Comparison of ENCODE assay signal across 8 mouse cellular contexts in the genomic region with DNA sequence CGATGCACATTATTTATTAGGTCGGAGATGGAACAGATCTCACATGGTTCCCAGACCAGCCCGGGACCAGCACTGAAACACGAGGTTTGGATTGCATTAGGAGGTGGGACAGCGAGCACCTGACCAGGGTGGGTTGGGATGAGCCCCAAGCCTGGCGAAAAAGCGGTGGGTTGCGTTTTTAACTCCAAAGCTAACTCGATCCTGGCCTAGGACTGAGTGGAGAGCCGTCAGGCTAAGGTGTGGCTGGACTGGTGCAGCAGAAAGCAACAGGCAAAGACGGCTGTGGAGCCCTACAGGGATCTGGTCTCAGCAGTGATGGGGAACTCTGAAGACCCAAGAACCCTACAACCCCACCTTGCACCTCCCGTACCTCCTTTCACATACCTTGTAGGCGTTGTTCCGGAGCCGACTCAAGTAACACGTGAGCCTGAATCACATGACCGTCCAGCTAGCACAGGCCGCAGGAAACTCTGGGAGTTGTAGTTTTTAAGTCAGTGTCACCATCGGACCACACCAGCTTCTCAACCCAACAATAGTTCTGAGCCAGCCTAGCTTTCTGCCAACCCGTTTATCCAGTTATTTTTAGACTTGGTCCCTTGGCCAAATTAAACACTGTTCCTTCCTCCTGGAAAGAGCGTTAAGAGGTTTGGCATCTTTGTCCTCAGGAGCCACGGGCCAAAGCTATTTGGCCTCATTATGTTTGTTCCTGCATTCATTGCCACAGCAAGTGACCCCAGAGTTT. TPM values are rescaled to one million over a fixed set of nuclear protein-coding genes. Genes with fewer than 3 reads are reported as not detected.
DNase-seq lines count a peak whose midpoint lies in the region; ATAC-seq lines count a peak whose summit lies in the region.

Gene Slc38a7 (minus strand): TSS at position 438 of the 742 bp plus-strand sequence.

- no peak within 1 kb of the TSS for H3K27ac ChIP-seq in embryonic facial prominence, embryonic 12.5 days
- no peak within 1 kb of the TSS for H3K27ac ChIP-seq in midbrain, embryonic 11.5 days (ENCODE audit: low read depth, low read length)

- H3K36me3 ChIP-seq in embryonic facial prominence, embryonic 12.5 days = peaks cover 2% of the 10 kb centered on the region; the same call in 1 of the 2 replicates
- no peaks in the 10 kb centered on the region for H3K36me3 ChIP-seq in midbrain, embryonic 11.5 days (ENCODE audit: control insufficient read depth, insufficient read depth, low read length)

- intact Hi-C loops in left cerebral cortex, postnatal 4 days (cut with DNase I) = no loop called here

- peak; percentile 65 for DNase-seq in 3134 (ENCODE audit: extremely low read depth, insufficient read length, low spot score)
- peak; percentile 77 for DNase-seq in adrenal gland, postnatal 14 days
- peak; percentile 99 for DNase-seq in heart, adult 11 months
- DNase-seq in kidney, adult 11 months = peak; percentile 91
- peak; percentile 55 for DNase-seq in left cerebral cortex, postnatal 4 days
- peak; percentile 94 for DNase-seq in midbrain, embryonic 11.5 days (ENCODE audit: low spot score, missing footprints)
- peak; percentile 60 for DNase-seq in right cerebral cortex, postnatal 4 days

- H3K9me3 ChIP-seq in embryonic facial prominence, embryonic 12.5 days = no peaks in the 10 kb centered on the region
- H3K9me3 ChIP-seq in midbrain, embryonic 11.5 days (ENCODE audit: control insufficient read depth, low read length) = no peaks in the 10 kb centered on the region

- 19% methylated on average over 22 of the region's 22 CpGs for WGBS in embryonic facial prominence, embryonic 12.5 days
- WGBS in midbrain, embryonic 11.5 days = 18% methylated on average over 22 of the region's 22 CpGs

- peaks cover 8% of the 10 kb centered on the region for H3K4me1 ChIP-seq in embryonic facial prominence, embryonic 12.5 days
- H3K4me1 ChIP-seq in midbrain, embryonic 11.5 days (ENCODE audit: control insufficient read depth, insufficient read depth, low read length) = peaks cover 8% of the 10 kb centered on the region

- H3K9ac ChIP-seq in embryonic facial prominence, embryonic 12.5 days = peak within 1 kb of the TSS; percentile 69
- H3K9ac ChIP-seq in midbrain, embryonic 11.5 days (ENCODE audit: low read length) = peak within 1 kb of the TSS; percentile 74

- H3K4me2 ChIP-seq in embryonic facial prominence, embryonic 12.5 days (replicated peaks) = peak within 1 kb of the TSS; percentile 68
- peak within 1 kb of the TSS; percentile 84 for H3K4me2 ChIP-seq in midbrain, embryonic 11.5 days

- peak; percentile 87 for ATAC-seq in embryonic facial prominence, embryonic 12.5 days (ENCODE audit: insufficient number of reproducible peaks, insufficient read depth, low FRiP score, low TSS enrichment)
- peak; percentile 96 for ATAC-seq in midbrain, embryonic 11.5 days (ENCODE audit: low FRiP score)

- no peaks in the 10 kb centered on the region for H3K27me3 ChIP-seq in embryonic facial prominence, embryonic 12.5 days
- H3K27me3 ChIP-seq in midbrain, embryonic 11.5 days (ENCODE audit: control insufficient read depth, insufficient read depth, low read length) = no peaks in the 10 kb centered on the region

- H3K4me3 ChIP-seq in embryonic facial prominence, embryonic 12.5 days = peak within 1 kb of the TSS; percentile 75
- H3K4me3 ChIP-seq in midbrain, embryonic 11.5 days (ENCODE audit: low read depth, low read length) = peak within 1 kb of the TSS; percentile 69

RNA-seq across cellular contexts. Expression of gene Slc38a7, which starts in this region (rescaled TPM):
- 13.3 and 13.6 TPM in 2 replicates for total RNA-seq in adrenal gland, postnatal 14 days (2021)
- 15.9 and 16.7 TPM in 2 replicates for polyA plus RNA-seq in embryonic facial prominence, embryonic 12.5 days (2016; fragmentation: Nextera tagmentation; extraction: Ambion mirVana)
- 10 to 100 TPM; 42.5 to 43.2 TPM for total RNA-seq in left cerebral cortex, postnatal 4 days (2021)
- 16.5 and 17.2 TPM in 2 replicates for polyA plus RNA-seq in midbrain, embryonic 11.5 days (2014; fragmentation: Nextera tagmentation; extraction: Ambion mirVana)
